Mouse (Mus musculus) naive thymus-derived CD4-positive, alpha-beta T cell, adult 5 months (primary cell): ENCODE results near the gene Slc17a8. TPM values are rescaled to one million over a fixed set of nuclear protein-coding genes. Genes with fewer than 3 reads are reported as not detected.

Experiments used
- polyA plus RNA-seq: library from polyadenylated mRNA; unstranded; fragments of 100-300 nt; shearing (Covaris generic); gene quantifications from one replicate; pipeline ENCODE4 v1.2.1, GENCODE M21; 2017

Gene Slc17a8
- polyA plus RNA-seq: not detected

GRCm38 (mm10) chr10:89621129-89621528, at the start of gene Slc17a8:
Gene Slc17a8 (minus strand): TSS chr10:89621253.

GRCm38 (mm10) chr10:89532929-89533727, 87.9 kb downstream of the Slc17a8 start, which contains the start of gene Nr1h4:
Gene Nr1h4 (minus strand): TSS chr10:89533585.

Other genes with a start within 250 kb of the Slc17a8 start
- gene Gas2l3, start 177.3 kb downstream of the Slc17a8 start, polyA plus RNA-seq: 0.17 TPM
- not detected for gene Nr1h4, start 87.7 kb downstream of the Slc17a8 start, polyA plus RNA-seq
- 35.2 TPM for gene Scyl2, start 65.0 kb upstream of the Slc17a8 start, polyA plus RNA-seq
- 30.3 TPM for gene Actr6, start 111.0 kb upstream of the Slc17a8 start, polyA plus RNA-seq
- 49.9 TPM for gene Uhrf1bp1l, start 123.7 kb upstream of the Slc17a8 start, polyA plus RNA-seq